Mouse (Mus musculus): ENCODE results near the gene C2cd5.
"Not testable (repeated sequence)": the region's sequence is repeated elsewhere in the genome, so short reads cannot be mapped to it uniquely, and the experiment has no call there.

- TF ChIP-seq MAX (IDR thresholded peaks at IDR 0.05; ENCODE audit: low read length); CTCF (IDR thresholded peaks at IDR 0.05 in 2 of 3, conservative IDR thresholded peaks at IDR 0.05 in 1 of 3; ENCODE audit: control insufficient read depth in 1 of 3, insufficient read depth in 1 of 3, low read depth in 2 of 3, low read length in 3 of 3, poor library complexity in 1 of 3, severe bottlenecking in 1 of 3); SIN3A (IDR thresholded peaks at IDR 0.05; ENCODE audit: low read length); MXI1 (IDR thresholded peaks at IDR 0.05; ENCODE audit: low read depth, low read length); HCFC1 (IDR thresholded peaks at IDR 0.05; ENCODE audit: low read depth, low read length); POLR2A (IDR thresholded peaks at IDR 0.05; ENCODE audit: control insufficient read depth in 1 of 2, insufficient read depth in 1 of 2, low read depth in 1 of 2, low read length in 2 of 2, poor library complexity in 1 of 2); ZNF384 (IDR thresholded peaks at IDR 0.05; ENCODE audit: low read depth, low read length); ZKSCAN1 (IDR thresholded peaks at IDR 0.05; ENCODE audit: low read depth, low read length): not testable (repeated sequence)
These were observed 114.2 kb downstream of the C2cd5 start for GRCm38 (mm10) chr6:142985561-142986238.
